Mouse (Mus musculus) limb, embryonic 14.5 days (tissue): Measurements from ENCODE around the gene Ufc1. TPM values are rescaled to one million over a fixed set of nuclear protein-coding genes. Genes with fewer than 3 reads are reported as not detected.
"Not testable (repeated sequence)": the region's sequence is repeated elsewhere in the genome, so short reads cannot be mapped to it uniquely, and the experiment has no call there.

ENCODE experiments used
- ATAC-seq: fragments of 200-750 bp; cut with Nextera tagmentation; 2 replicates; pipeline ENCODE4 v1.8.0; 2017; ENCODE audit warnings: low read depth, moderate number of reproducible peaks, moderate TSS enrichment; ENCODE audit not compliant: low FRiP score
- DNase-seq: peaks from one replicate; pipeline ENCODE4 v3.0.0-alpha.2; 2015; ENCODE audit warnings: low spot score
- H3K27ac ChIP-seq: fragments of 300-500 bp; sonication (generic); replicated peaks from 2 replicates; pipeline ENCODE4 v1.5.1; 2014; ENCODE audit warnings: low read depth, mild to moderate bottlenecking, low read length, moderate library complexity, mixed read lengths
- H3K27me3 ChIP-seq: fragments of 300-500 bp; sonication (generic); 2 replicates; pipeline ENCODE4 v1.6.1; 2014; ENCODE audit warnings: low read length, mixed read lengths; ENCODE audit not compliant: control insufficient read depth, insufficient read depth
- H3K36me3 ChIP-seq: fragments of 300-500 bp; sonication (generic); 2 replicates; pipeline ENCODE4 v1.6.1; 2014; ENCODE audit warnings: mild to moderate bottlenecking, low read length, moderate library complexity, mixed read lengths; ENCODE audit not compliant: control insufficient read depth, insufficient read depth
- H3K4me1 ChIP-seq: fragments of 300-500 bp; sonication (generic); 2 replicates; pipeline ENCODE4 v1.6.1; 2014; ENCODE audit warnings: antibody characterized with exemption, low read length, mixed read lengths; ENCODE audit not compliant: control insufficient read depth, insufficient read depth
- H3K4me2 ChIP-seq: fragments of 300-500 bp; sonication (generic); replicated peaks from 2 replicates; pipeline ENCODE4 v1.6.1; 2014; ENCODE audit warnings: low read depth, mild to moderate bottlenecking, low read length, moderate library complexity; ENCODE audit not compliant: severe bottlenecking
- H3K4me3 ChIP-seq: fragments of 300-500 bp; sonication (generic); replicated peaks from 2 replicates; pipeline ENCODE4 v1.5.1; 2014; ENCODE audit warnings: low read length
- H3K9ac ChIP-seq: fragments of 300-500 bp; sonication (generic); 2 replicates; pipeline ENCODE4 v1.6.1; 2014; ENCODE audit warnings: mild to moderate bottlenecking, low read depth, low read length, moderate library complexity; ENCODE audit not compliant: severe bottlenecking
- H3K9me3 ChIP-seq: fragments of 300-500 bp; sonication (generic); 2 replicates; pipeline ENCODE4 v1.6.1; 2016; ENCODE audit warnings: low read length; ENCODE audit not compliant: control insufficient read depth
- POLR2A ChIP-seq: fragments of 200-500 bp; IDR thresholded peaks from 2 replicates; pipeline ENCODE4 v1.8.0; 2012; ENCODE audit warnings: inconsistent platforms, mild to moderate bottlenecking, moderate library complexity, borderline replicate concordance; ENCODE audit not compliant: insufficient read depth, insufficient read length; ENCODE audit errors: extremely low read depth
- WGBS: fragments of 180-500 bp; shearing (Covaris S2); extraction: QIAGEN DNeasy Blood & Tissue Kit; methylation state at CpG from one replicate; pipeline ENCODE4 v1.1.7; 2014; 5-methylcytosine and 5-hydroxymethylcytosine counted together
- polyA plus RNA-seq, 2 experiments: library from polyadenylated mRNA; depleted of rRNA in 1 of 2; stranded (reverse) in 1 of 2; unstranded in 1 of 2; fragments of >200 nt; fragmentation: Nextera tagmentation in 1 of 2; extraction: Ambion mirVana in 1 of 2; gene quantifications; 2 replicates each; pipeline versions ENCODE4 v1.2.1 to v1.2.3; 2012 to 2014

The Ufc1 gene
- polyA plus RNA-seq, 2 experiments = 60.9 to 133 TPM

DNA sequence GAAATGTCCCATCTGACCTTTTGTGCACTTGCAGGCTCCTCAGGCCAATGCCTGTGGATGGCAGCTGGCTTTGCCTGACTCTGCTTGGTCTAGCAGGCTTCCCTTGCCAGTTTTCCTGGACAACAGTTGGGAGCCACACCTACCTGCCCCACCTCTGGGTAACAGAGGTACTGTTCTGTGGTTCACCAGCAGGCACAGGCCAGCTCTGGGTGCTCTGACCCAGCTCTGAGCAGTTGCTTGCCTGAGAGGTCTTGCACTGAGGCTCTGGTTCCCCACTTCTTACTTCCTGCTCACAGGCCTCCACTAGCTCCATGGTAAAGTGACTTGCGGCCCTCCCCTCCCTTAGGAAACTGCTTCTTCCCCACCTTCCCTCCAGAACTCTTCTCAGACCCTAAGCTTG is 27.2 kb upstream of the Ufc1 start:
- no peaks in the 10 kb centered on the region for H3K27me3 ChIP-seq

DNA sequence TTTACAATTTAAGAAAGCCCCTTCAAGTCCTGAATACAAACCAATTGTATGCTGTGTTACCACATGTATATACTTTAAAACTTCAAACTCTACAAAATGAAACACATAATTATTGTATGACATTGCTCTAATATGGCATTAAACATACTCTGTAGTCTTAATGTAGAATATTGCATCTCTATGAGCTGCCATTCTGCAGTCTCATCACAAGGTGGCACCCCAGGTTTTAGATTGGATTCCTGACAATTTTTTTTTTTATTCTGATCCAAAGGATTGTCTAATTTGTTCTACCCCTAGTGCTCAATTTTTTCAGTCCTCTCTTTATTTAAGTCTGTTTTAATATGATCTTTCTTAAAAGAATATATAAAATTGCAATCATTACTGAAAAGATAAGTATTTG is 26.6 kb upstream of the Ufc1 start:
- Histone ChIP-seq H3K9ac (no peak overlapping the region), H3K27me3 (no peaks in the 10 kb centered on the region), H3K4me1 (no peaks in the 10 kb centered on the region), H3K4me3 (no peak overlapping the region), H3K4me2 (no peak overlapping the region), H3K36me3 (no peaks in the 10 kb centered on the region), H3K9me3 (no peaks in the 10 kb centered on the region), H3K27ac (no peak overlapping the region)
- DNase-seq = peak; percentile 60
- ATAC-seq = no peak
- TF ChIP-seq POLR2A = no peak

More for the DNA sequence above, 27.2 kb upstream of the Ufc1 start:
- Histone ChIP-seq H3K9me3 (no peaks in the 10 kb centered on the region), H3K4me1 (no peaks in the 10 kb centered on the region), H3K36me3 (no peaks in the 10 kb centered on the region), H3K4me2 (no peak overlapping the region), H3K9ac (no peak overlapping the region), H3K4me3 (no peak overlapping the region), H3K27ac (no peak overlapping the region)
- no peak for TF ChIP-seq POLR2A
- 90% methylated on average over 1 of the region's 1 CpGs for WGBS
- DNase-seq (no peak), ATAC-seq (no peak)

DNA sequence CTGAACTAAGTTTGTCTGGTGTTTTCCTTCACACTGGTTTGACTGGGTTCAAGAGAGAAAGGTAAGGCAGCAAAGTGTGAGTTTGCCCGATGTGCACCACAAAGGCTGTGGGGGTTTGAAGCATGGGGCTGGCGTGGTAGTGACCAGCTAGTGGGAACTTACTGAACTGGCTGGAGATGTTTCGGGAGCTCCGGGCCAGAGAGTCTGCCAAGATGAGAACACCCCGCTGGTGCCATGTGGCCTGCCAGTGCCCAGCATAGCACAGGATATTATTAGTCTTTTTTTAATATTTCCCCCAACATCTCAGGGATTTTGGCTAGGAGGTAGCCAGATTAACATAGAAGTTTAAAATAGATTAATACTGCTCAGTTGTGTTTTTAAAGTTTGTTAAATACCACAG is 25.3 kb upstream of the Ufc1 start:
- Histone ChIP-seq H3K27me3 (no peaks in the 10 kb centered on the region), H3K4me3 (no peak overlapping the region; the same call in 1 of the 2 replicates), H3K4me1 (no peaks in the 10 kb centered on the region), H3K36me3 (no peaks in the 10 kb centered on the region), H3K9me3 (no peaks in the 10 kb centered on the region), H3K27ac (no peak overlapping the region), H3K9ac (no peak overlapping the region), H3K4me2 (no peak overlapping the region)
- TF ChIP-seq POLR2A = no peak
- no peak for ATAC-seq
- WGBS = 22% methylated on average over 5 of the region's 5 CpGs
- no peak for DNase-seq

DNA sequence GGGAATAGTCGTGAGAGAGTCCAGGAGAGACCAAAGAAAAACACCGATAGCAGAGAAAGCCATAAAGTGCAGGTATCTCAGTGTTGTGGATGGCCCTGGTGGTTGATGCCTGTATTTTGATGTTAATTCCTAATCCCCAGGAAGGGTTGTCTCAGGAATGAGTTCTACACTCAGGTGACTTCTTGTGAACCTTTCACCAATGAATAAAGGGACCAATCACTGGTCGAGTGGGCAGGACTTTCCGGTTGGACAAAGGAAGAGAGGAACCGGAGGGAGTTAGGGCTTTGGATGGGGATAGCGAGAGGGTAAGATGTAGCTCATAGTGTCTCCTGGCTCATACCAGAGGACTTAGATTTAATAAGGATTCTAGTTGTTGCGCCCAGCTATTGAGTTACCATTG is 24.9 kb upstream of the Ufc1 start:
- ATAC-seq (no peak), DNase-seq (no peak)
- TF ChIP-seq POLR2A = no peak
- Histone ChIP-seq H3K4me2 (no peak overlapping the region), H3K4me1 (no peaks in the 10 kb centered on the region), H3K9ac (no peak overlapping the region), H3K4me3 (no peak overlapping the region; the same call in 1 of the 2 replicates), H3K27ac (no peak overlapping the region), H3K27me3 (no peaks in the 10 kb centered on the region), H3K36me3 (no peaks in the 10 kb centered on the region), H3K9me3 (no peaks in the 10 kb centered on the region)
- WGBS = 11% methylated on average over 7 of the region's 7 CpGs

DNA sequence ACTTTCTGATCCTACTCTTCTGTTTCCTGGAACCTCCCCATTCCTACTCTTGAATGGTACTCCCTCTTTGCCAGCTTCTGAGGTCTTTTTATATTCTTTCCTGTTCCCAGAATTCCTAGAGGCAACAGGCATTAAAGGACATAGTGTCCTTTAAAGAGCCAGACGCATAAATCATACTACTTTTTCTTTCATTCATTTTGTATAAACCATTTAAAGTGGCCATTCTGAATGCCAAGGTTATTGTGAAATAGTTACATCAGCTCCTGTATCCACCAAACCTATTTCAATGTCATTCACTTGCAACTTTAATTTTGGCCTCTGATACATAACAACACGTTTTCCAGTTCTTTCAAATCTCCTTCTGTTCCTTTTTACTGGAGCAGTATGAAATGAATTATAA is 14.5 kb upstream of the Ufc1 start:
- H3K4me1 ChIP-seq = no peaks in the 10 kb centered on the region
- H3K9ac ChIP-seq = no peak overlapping the region
- no peaks in the 10 kb centered on the region for H3K27me3 ChIP-seq
- DNase-seq = no peak
- TF ChIP-seq POLR2A = no peak
- no peaks in the 10 kb centered on the region for H3K36me3 ChIP-seq
- 68% methylated on average over 2 of the region's 2 CpGs for WGBS
- no peaks in the 10 kb centered on the region for H3K9me3 ChIP-seq
- H3K4me3 ChIP-seq = no peak overlapping the region
- H3K27ac ChIP-seq = no peak overlapping the region
- H3K4me2 ChIP-seq = no peak overlapping the region
- ATAC-seq = no peak

DNA sequence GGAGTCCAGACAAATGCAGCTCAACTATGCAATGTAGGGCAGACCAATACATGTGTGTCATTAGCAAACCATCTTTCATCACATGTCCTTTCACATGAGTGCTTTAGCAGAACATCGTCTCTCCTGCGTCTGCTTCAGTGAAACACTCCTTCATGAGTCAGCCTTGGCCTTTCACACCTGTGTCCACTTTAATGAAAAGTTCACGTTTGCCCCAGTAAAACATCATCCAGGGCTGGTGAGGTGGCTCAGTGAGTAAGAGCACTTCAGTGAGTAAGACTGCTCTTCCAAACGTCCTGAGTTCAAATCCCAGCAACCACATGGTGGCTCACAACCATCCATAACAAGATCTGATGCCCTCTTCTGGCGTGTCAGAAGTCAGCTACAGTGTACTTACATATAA is 11.3 kb upstream of the Ufc1 start:
- H3K9me3 ChIP-seq, H3K27ac ChIP-seq, H3K4me1 ChIP-seq, H3K27me3 ChIP-seq, H3K4me3 ChIP-seq, ATAC-seq, H3K4me2 ChIP-seq, H3K36me3 ChIP-seq, H3K9ac ChIP-seq, DNase-seq: not testable (repeated sequence)
- WGBS = 63% methylated on average over 5 of the region's 5 CpGs
